Mouse (Mus musculus): ENCODE data around the gene Ctnnd2. TPM values are rescaled to one million over a fixed set of nuclear protein-coding genes. Genes with fewer than 3 reads are reported as not detected.

Ctnnd2 gene
- total RNA-seq, 2 experiments from 2014 or later: 285 to 297 TPM

GRCm38 (mm10) chr15:30595507-30595906 lies 423.1 kb downstream of the Ctnnd2 start:
- intact Hi-C loops (cut with DNase I): no loop called here
- no peak for DNase-seq (ENCODE audit: extremely low spot score in 1 of 2, low spot score in 2 of 2)

- intact Hi-C loops (cut with DNase I): no loop called here
- DNase-seq (ENCODE audit: extremely low spot score in 1 of 2, low spot score in 2 of 2): peak in 1 of 2 experiments; percentile 23
These were observed 438.2 kb downstream of the Ctnnd2 start for GRCm38 (mm10) chr15:30610613-30611012.

GRCm38 (mm10) chr15:30615451-30615850 lies 443.1 kb downstream of the Ctnnd2 start:
- intact Hi-C loops (cut with DNase I): no loop called here
- DNase-seq (ENCODE audit: extremely low spot score in 1 of 2, low spot score in 2 of 2): no peak

GRCm38 (mm10) chr15:30616861-30617260 lies 444.5 kb downstream of the Ctnnd2 start:
- intact Hi-C loops (cut with DNase I): no loop called here
- no peak for DNase-seq (ENCODE audit: extremely low spot score in 1 of 2, low spot score in 2 of 2)

GRCm38 (mm10) chr15:30617932-30618331 lies 445.5 kb downstream of the Ctnnd2 start:
- intact Hi-C loops (cut with DNase I): no loop called here
- DNase-seq (ENCODE audit: extremely low spot score in 1 of 2, low spot score in 2 of 2): no peak

- intact Hi-C loops (cut with DNase I): no loop called here
- no peak for DNase-seq (ENCODE audit: extremely low spot score in 1 of 2, low spot score in 2 of 2)
These were observed 456.1 kb downstream of the Ctnnd2 start for GRCm38 (mm10) chr15:30628524-30628923.

GRCm38 (mm10) chr15:30632113-30632735 lies 459.8 kb downstream of the Ctnnd2 start:
- no peak for DNase-seq (ENCODE audit: extremely low spot score in 1 of 2, low spot score in 2 of 2)
- intact Hi-C loops (cut with DNase I): no loop called here

- DNase-seq (ENCODE audit: extremely low spot score in 1 of 2, low spot score in 2 of 2): no peak
These were observed 461.5 kb downstream of the Ctnnd2 start for GRCm38 (mm10) chr15:30633917-30634316.

GRCm38 (mm10) chr15:30634522-30634921 lies 462.1 kb downstream of the Ctnnd2 start:
- intact Hi-C loops (cut with DNase I): no loop called here
- DNase-seq (ENCODE audit: extremely low spot score in 1 of 2, low spot score in 2 of 2): no peak

More at GRCm38 (mm10) chr15:30633917-30634316, 461.5 kb downstream of the Ctnnd2 start:
- intact Hi-C loops (cut with DNase I): no loop called here

- no peak for DNase-seq (ENCODE audit: extremely low spot score in 1 of 2, low spot score in 2 of 2)
- intact Hi-C loops (cut with DNase I): loop anchor here (10.0 kb wide), 1 partner anchor 466 kb away; the partner anchor contains the start of gene Ctnnd2
These were observed 468.3 kb downstream of the Ctnnd2 start for GRCm38 (mm10) chr15:30640651-30641050.

GRCm38 (mm10) chr15:30645688-30646087 lies 473.3 kb downstream of the Ctnnd2 start:
- DNase-seq (ENCODE audit: extremely low spot score in 1 of 2, low spot score in 2 of 2): no peak
- intact Hi-C loops (cut with DNase I): loop anchor here (10.0 kb wide), 1 partner anchor 471 kb away; the partner anchor contains the start of gene Ctnnd2

GRCm38 (mm10) chr15:30646501-30647431 lies 474.4 kb downstream of the Ctnnd2 start:
- intact Hi-C loops (cut with DNase I): loop anchor here (10.0 kb wide), 1 partner anchor 472 kb away; the partner anchor contains the start of gene Ctnnd2
- peak in 1 of 2 experiments; percentile 59 for DNase-seq (ENCODE audit: extremely low spot score in 1 of 2, low spot score in 2 of 2)

GRCm38 (mm10) chr15:30647679-30648311 lies 475.4 kb downstream of the Ctnnd2 start:
- no peak for DNase-seq (ENCODE audit: extremely low spot score in 1 of 2, low spot score in 2 of 2)
- intact Hi-C loops (cut with DNase I): loop anchor here (10.0 kb wide), 1 partner anchor 473 kb away; the partner anchor contains the start of gene Ctnnd2

GRCm38 (mm10) chr15:30649964-30650363 lies 477.6 kb downstream of the Ctnnd2 start:
- DNase-seq (ENCODE audit: extremely low spot score in 1 of 2, low spot score in 2 of 2): no peak
- intact Hi-C loops (cut with DNase I): loop anchor here (10.0 kb wide), 1 partner anchor 475 kb away; the partner anchor contains the start of gene Ctnnd2

- DNase-seq (ENCODE audit: extremely low spot score in 1 of 2, low spot score in 2 of 2): no peak
- intact Hi-C loops (cut with DNase I): no loop called here
These were observed 483.0 kb downstream of the Ctnnd2 start for GRCm38 (mm10) chr15:30655433-30655832.

GRCm38 (mm10) chr15:30657588-30657987 lies 485.2 kb downstream of the Ctnnd2 start:
- no peak for DNase-seq (ENCODE audit: extremely low spot score in 1 of 2, low spot score in 2 of 2)

GRCm38 (mm10) chr15:30660539-30661149 lies 488.3 kb downstream of the Ctnnd2 start:
- DNase-seq (ENCODE audit: extremely low spot score in 1 of 2, low spot score in 2 of 2): no peak
- intact Hi-C loops (cut with DNase I): no loop called here

More at GRCm38 (mm10) chr15:30657588-30657987, 485.2 kb downstream of the Ctnnd2 start:
- intact Hi-C loops (cut with DNase I): no loop called here

- no peak for DNase-seq (ENCODE audit: extremely low spot score in 1 of 2, low spot score in 2 of 2)
These were observed 489.5 kb downstream of the Ctnnd2 start for GRCm38 (mm10) chr15:30661689-30662422.

More at GRCm38 (mm10) chr15:30661689-30662422, 489.5 kb downstream of the Ctnnd2 start:
- intact Hi-C loops (cut with DNase I): no loop called here

Measured in left cerebral cortex, postnatal 10 days (tissue).